Mouse (Mus musculus): ENCODE measurements around the gene Itga11. TPM values are rescaled to one million over a fixed set of nuclear protein-coding genes. Genes with fewer than 3 reads are reported as not detected.
"Not testable (repeated sequence)": the region's sequence is repeated elsewhere in the genome, so short reads cannot be mapped to it uniquely, and the experiment has no call there.

Itga11 gene
- polyA plus RNA-seq, 1 experiment from 2014 or later: 2.8 TPM

GRCm38 (mm10) chr9:62649444-62649843 is 28.2 kb upstream of the Itga11 start:
- 75% methylated on average over 3 of the region's 3 CpGs for WGBS
- DNase-seq (ENCODE audit: low spot score) (no peak), ATAC-seq (replicated peaks; ENCODE audit: low FRiP score) (no peak)
- Histone ChIP-seq H3K27me3 (ENCODE audit: control insufficient read depth, insufficient read depth, low read length) (no peaks in the 10 kb centered on the region), H3K4me3 (ENCODE audit: low read depth, low read length) (no peak overlapping the region), H3K4me1 (replicated peaks; ENCODE audit: control insufficient read depth, insufficient read depth, low read length) (no peaks in the 10 kb centered on the region), H3K4me2 (ENCODE audit: low read depth, low read length, severe bottlenecking) (no peak overlapping the region), H3K9ac (ENCODE audit: low read length) (no peak overlapping the region), H3K9me3 (ENCODE audit: control insufficient read depth, low read length) (no peaks in the 10 kb centered on the region), H3K36me3 (ENCODE audit: control insufficient read depth, insufficient read depth, low read length) (no peaks in the 10 kb centered on the region), H3K27ac (ENCODE audit: low read depth, low read length) (no peak overlapping the region)

- no peak overlapping the region for H3K4me3 ChIP-seq (ENCODE audit: low read depth, low read length)
- 82% methylated on average over 6 of the region's 6 CpGs for WGBS
- no peaks in the 10 kb centered on the region for H3K36me3 ChIP-seq (ENCODE audit: control insufficient read depth, insufficient read depth, low read length)
- no peaks in the 10 kb centered on the region for H3K4me1 ChIP-seq (replicated peaks; ENCODE audit: control insufficient read depth, insufficient read depth, low read length)
- DNase-seq (ENCODE audit: low spot score): no peak
- H3K4me2 ChIP-seq (ENCODE audit: low read depth, low read length, severe bottlenecking): no peak overlapping the region
- no peak for ATAC-seq (replicated peaks; ENCODE audit: low FRiP score)
- H3K9me3 ChIP-seq (ENCODE audit: control insufficient read depth, low read length): no peaks in the 10 kb centered on the region
- no peak overlapping the region for H3K9ac ChIP-seq (ENCODE audit: low read length)
- no peaks in the 10 kb centered on the region for H3K27me3 ChIP-seq (ENCODE audit: control insufficient read depth, insufficient read depth, low read length)
- no peak overlapping the region for H3K27ac ChIP-seq (ENCODE audit: low read depth, low read length)
Observed at GRCm38 (mm10) chr9:62650764-62651163, 26.9 kb upstream of the Itga11 start.

- DNase-seq (ENCODE audit: low spot score): no peak
- Histone ChIP-seq H3K4me1 (replicated peaks; ENCODE audit: control insufficient read depth, insufficient read depth, low read length) (no peaks in the 10 kb centered on the region), H3K9ac (ENCODE audit: low read length) (no peak overlapping the region), H3K36me3 (ENCODE audit: control insufficient read depth, insufficient read depth, low read length) (no peaks in the 10 kb centered on the region), H3K9me3 (ENCODE audit: control insufficient read depth, low read length) (no peaks in the 10 kb centered on the region), H3K27ac (ENCODE audit: low read depth, low read length) (no peak overlapping the region), H3K4me2 (ENCODE audit: low read depth, low read length, severe bottlenecking) (no peak overlapping the region), H3K4me3 (ENCODE audit: low read depth, low read length) (no peak overlapping the region), H3K27me3 (ENCODE audit: control insufficient read depth, insufficient read depth, low read length) (no peaks in the 10 kb centered on the region)
- ATAC-seq (replicated peaks; ENCODE audit: low FRiP score): no peak
- 69% methylated on average over 6 of the region's 6 CpGs for WGBS
Observed at GRCm38 (mm10) chr9:62654336-62654735, 23.3 kb upstream of the Itga11 start.

GRCm38 (mm10) chr9:62658016-62658415 is 19.6 kb upstream of the Itga11 start:
- no peak for ATAC-seq (replicated peaks; ENCODE audit: low FRiP score)
- Histone ChIP-seq H3K36me3 (ENCODE audit: control insufficient read depth, insufficient read depth, low read length) (no peaks in the 10 kb centered on the region), H3K27me3 (ENCODE audit: control insufficient read depth, insufficient read depth, low read length) (no peaks in the 10 kb centered on the region), H3K4me3 (ENCODE audit: low read depth, low read length) (no peak overlapping the region), H3K4me1 (replicated peaks; ENCODE audit: control insufficient read depth, insufficient read depth, low read length) (no peaks in the 10 kb centered on the region), H3K9ac (ENCODE audit: low read length) (no peak overlapping the region), H3K27ac (ENCODE audit: low read depth, low read length) (no peak overlapping the region), H3K9me3 (ENCODE audit: control insufficient read depth, low read length) (no peaks in the 10 kb centered on the region), H3K4me2 (ENCODE audit: low read depth, low read length, severe bottlenecking) (no peak overlapping the region)
- WGBS: 83% methylated on average over 3 of the region's 3 CpGs
- no peak for DNase-seq (ENCODE audit: low spot score)

- Histone ChIP-seq H3K36me3 (ENCODE audit: control insufficient read depth, insufficient read depth, low read length) (no peaks in the 10 kb centered on the region), H3K9me3 (ENCODE audit: control insufficient read depth, low read length) (no peaks in the 10 kb centered on the region), H3K27me3 (ENCODE audit: control insufficient read depth, insufficient read depth, low read length) (no peaks in the 10 kb centered on the region), H3K4me2 (ENCODE audit: low read depth, low read length, severe bottlenecking) (no peak overlapping the region), H3K4me1 (replicated peaks; ENCODE audit: control insufficient read depth, insufficient read depth, low read length) (no peaks in the 10 kb centered on the region), H3K27ac (ENCODE audit: low read depth, low read length) (no peak overlapping the region), H3K4me3 (ENCODE audit: low read depth, low read length) (no peak overlapping the region), H3K9ac (ENCODE audit: low read length) (no peak overlapping the region)
- no peak for DNase-seq (ENCODE audit: low spot score)
- no peak for ATAC-seq (replicated peaks; ENCODE audit: low FRiP score)
- 72% methylated on average over 4 of the region's 4 CpGs for WGBS
Observed at GRCm38 (mm10) chr9:62659026-62659425, 18.6 kb upstream of the Itga11 start.

GRCm38 (mm10) chr9:62660971-62661370 is 16.7 kb upstream of the Itga11 start:
- not testable (repeated sequence) for H3K4me2 ChIP-seq (ENCODE audit: low read depth, low read length, severe bottlenecking); H3K36me3 ChIP-seq (ENCODE audit: control insufficient read depth, insufficient read depth, low read length); H3K4me1 ChIP-seq (replicated peaks; ENCODE audit: control insufficient read depth, insufficient read depth, low read length); DNase-seq (ENCODE audit: low spot score); H3K9ac ChIP-seq (ENCODE audit: low read length); H3K27me3 ChIP-seq (ENCODE audit: control insufficient read depth, insufficient read depth, low read length); H3K9me3 ChIP-seq (ENCODE audit: control insufficient read depth, low read length); H3K4me3 ChIP-seq (ENCODE audit: low read depth, low read length); H3K27ac ChIP-seq (ENCODE audit: low read depth, low read length); ATAC-seq (replicated peaks; ENCODE audit: low FRiP score)
- WGBS: 92% methylated on average over 8 of the region's 9 CpGs

GRCm38 (mm10) chr9:62663443-62663842 is 14.2 kb upstream of the Itga11 start:
- Histone ChIP-seq H3K4me1 (replicated peaks; ENCODE audit: control insufficient read depth, insufficient read depth, low read length) (no peaks in the 10 kb centered on the region), H3K36me3 (ENCODE audit: control insufficient read depth, insufficient read depth, low read length) (no peaks in the 10 kb centered on the region), H3K9ac (ENCODE audit: low read length) (no peak overlapping the region), H3K4me3 (ENCODE audit: low read depth, low read length) (no peak overlapping the region), H3K27me3 (ENCODE audit: control insufficient read depth, insufficient read depth, low read length) (no peaks in the 10 kb centered on the region), H3K27ac (ENCODE audit: low read depth, low read length) (no peak overlapping the region), H3K4me2 (ENCODE audit: low read depth, low read length, severe bottlenecking) (no peak overlapping the region), H3K9me3 (ENCODE audit: control insufficient read depth, low read length) (no peaks in the 10 kb centered on the region)
- no peak for DNase-seq (ENCODE audit: low spot score)
- no peak for ATAC-seq (replicated peaks; ENCODE audit: low FRiP score)
- WGBS: 69% methylated on average over 2 of the region's 2 CpGs

GRCm38 (mm10) chr9:62664115-62664725 is 13.4 kb upstream of the Itga11 start:
- Histone ChIP-seq H3K27me3 (ENCODE audit: control insufficient read depth, insufficient read depth, low read length) (no peaks in the 10 kb centered on the region), H3K4me3 (ENCODE audit: low read depth, low read length) (no peak overlapping the region), H3K4me1 (replicated peaks; ENCODE audit: control insufficient read depth, insufficient read depth, low read length) (no peaks in the 10 kb centered on the region), H3K9ac (ENCODE audit: low read length) (no peak overlapping the region), H3K9me3 (ENCODE audit: control insufficient read depth, low read length) (no peaks in the 10 kb centered on the region), H3K4me2 (ENCODE audit: low read depth, low read length, severe bottlenecking) (no peak overlapping the region), H3K27ac (ENCODE audit: low read depth, low read length) (no peak overlapping the region), H3K36me3 (ENCODE audit: control insufficient read depth, insufficient read depth, low read length) (no peaks in the 10 kb centered on the region)
- WGBS: 73% methylated on average over 10 of the region's 10 CpGs
- DNase-seq (ENCODE audit: low spot score) (no peak), ATAC-seq (replicated peaks; ENCODE audit: low FRiP score) (no peak)

GRCm38 (mm10) chr9:62665892-62666291 is 11.7 kb upstream of the Itga11 start:
- Histone ChIP-seq H3K36me3 (ENCODE audit: control insufficient read depth, insufficient read depth, low read length) (no peaks in the 10 kb centered on the region), H3K27ac (ENCODE audit: low read depth, low read length) (no peak overlapping the region), H3K4me2 (ENCODE audit: low read depth, low read length, severe bottlenecking) (no peak overlapping the region), H3K4me1 (replicated peaks; ENCODE audit: control insufficient read depth, insufficient read depth, low read length) (no peaks in the 10 kb centered on the region), H3K9ac (ENCODE audit: low read length) (no peak overlapping the region), H3K9me3 (ENCODE audit: control insufficient read depth, low read length) (no peaks in the 10 kb centered on the region), H3K27me3 (ENCODE audit: control insufficient read depth, insufficient read depth, low read length) (no peaks in the 10 kb centered on the region), H3K4me3 (ENCODE audit: low read depth, low read length) (no peak overlapping the region)
- ATAC-seq (replicated peaks; ENCODE audit: low FRiP score) (no peak), DNase-seq (ENCODE audit: low spot score) (no peak)
- 85% methylated on average over 4 of the region's 4 CpGs for WGBS

Measured in forebrain, embryonic 11.5 days (tissue).